Mouse (Mus musculus) bone marrow, adult 2 months (tissue): ENCODE measurements around the gene Foxp4. TPM values are rescaled to one million over a fixed set of nuclear protein-coding genes. Genes with fewer than 3 reads are reported as not detected.

Experiments
- H3K27ac ChIP-seq: fragments of 200-500 bp; 2 replicates; pipeline ENCODE4 v1.5.1; 2012; ENCODE audit warnings: low read depth, mild to moderate bottlenecking, control low read depth, inconsistent platforms, low read length; ENCODE audit not compliant: control insufficient read depth, poor library complexity, insufficient read depth
- H3K4me1 ChIP-seq: fragments of 200-500 bp; 2 replicates; pipeline ENCODE4 v1.6.1; 2011; ENCODE audit warnings: low read length; ENCODE audit not compliant: control insufficient read depth, insufficient read depth
- H3K4me3 ChIP-seq: fragments of 200-500 bp; replicated peaks from 2 replicates; pipeline ENCODE3; 2011; ENCODE audit warnings: mild to moderate bottlenecking, low read depth, low read length, control low read depth; ENCODE audit not compliant: control insufficient read depth
- CTCF ChIP-seq: fragments of 200-500 bp; IDR thresholded peaks from 2 replicates; pipeline ENCODE4 v1.5.1; 2011; ENCODE audit warnings: low read length, control low read depth; ENCODE audit not compliant: control insufficient read depth, insufficient read depth
- POLR2A ChIP-seq: fragments of 200-500 bp; IDR thresholded peaks from 2 replicates; pipeline ENCODE4 v1.6.1; 2011; ENCODE audit warnings: low read depth, mild to moderate bottlenecking, control low read depth, low read length, borderline replicate concordance; ENCODE audit not compliant: control insufficient read depth
- WGBS: fragments of 180-500 bp; shearing (Covaris S2); methylation state at CpG from one replicate; pipeline ENCODE4 v1.1.7; 2018; 5-methylcytosine and 5-hydroxymethylcytosine counted together
- polyA plus RNA-seq: library from polyadenylated mRNA; stranded (reverse); fragments of >200 nt; gene quantifications from 2 replicates; pipeline ENCODE4 v1.2.4, GENCODE M21; 2011; ENCODE audit warnings: low replicate concordance; ENCODE audit not compliant: missing spikeins, insufficient read depth, insufficient read length

Foxp4 gene
- polyA plus RNA-seq, 1 experiment = 14.6 TPM

DNA sequence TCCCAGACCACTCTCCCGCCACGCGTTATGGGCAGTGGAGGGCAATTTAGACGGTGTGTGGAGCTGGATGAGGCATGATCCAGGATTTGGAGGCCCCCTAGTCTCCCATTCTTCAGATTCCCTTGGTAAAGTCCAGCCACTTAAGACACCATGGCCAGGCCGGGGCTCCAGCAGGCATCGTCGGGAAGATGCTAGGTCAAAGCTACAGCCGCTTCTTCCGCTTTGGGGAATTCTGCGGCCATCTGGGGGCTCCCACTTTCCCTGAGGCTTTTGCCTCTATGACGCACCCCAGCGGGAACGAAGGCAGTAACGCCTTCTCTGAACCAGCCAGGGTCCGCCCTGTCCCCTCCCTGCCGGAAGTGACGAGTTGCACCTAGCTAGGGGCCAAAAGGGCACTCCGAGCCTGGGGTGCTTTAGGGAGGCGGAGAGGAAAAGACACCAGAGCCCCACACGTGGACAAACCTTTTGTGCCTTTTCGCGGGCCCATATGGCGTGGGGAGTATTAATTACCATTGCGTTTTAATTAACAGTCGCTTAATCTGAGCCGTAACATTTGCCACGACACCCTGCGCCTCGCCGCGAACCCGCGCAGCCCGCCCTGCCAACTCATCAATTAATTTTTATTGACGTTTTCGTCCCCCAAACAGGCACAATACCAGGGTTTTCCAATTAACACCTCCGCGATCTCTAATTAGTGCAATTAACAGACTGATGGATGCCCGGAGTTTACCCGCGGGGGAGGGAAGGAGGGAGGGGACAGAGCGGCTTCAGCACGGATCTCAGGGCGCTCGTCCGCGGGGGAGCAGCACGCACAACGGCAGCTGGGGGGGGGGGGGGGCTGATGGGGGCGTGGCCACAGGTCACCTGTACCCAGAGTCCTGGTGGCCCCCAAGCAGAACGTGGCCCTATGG is 15.1 kb downstream of the Foxp4 start:
- Histone ChIP-seq H3K4me3 (peak overlapping the region; percentile 56), H3K4me1 (no peaks in the 10 kb centered on the region), H3K27ac (no peak overlapping the region)
- WGBS = 12% methylated on average over 50 of the region's 51 CpGs
- no peak for TF ChIP-seq CTCF
- peak; percentile 31; the same call in 1 of the 2 replicates for TF ChIP-seq POLR2A

DNA sequence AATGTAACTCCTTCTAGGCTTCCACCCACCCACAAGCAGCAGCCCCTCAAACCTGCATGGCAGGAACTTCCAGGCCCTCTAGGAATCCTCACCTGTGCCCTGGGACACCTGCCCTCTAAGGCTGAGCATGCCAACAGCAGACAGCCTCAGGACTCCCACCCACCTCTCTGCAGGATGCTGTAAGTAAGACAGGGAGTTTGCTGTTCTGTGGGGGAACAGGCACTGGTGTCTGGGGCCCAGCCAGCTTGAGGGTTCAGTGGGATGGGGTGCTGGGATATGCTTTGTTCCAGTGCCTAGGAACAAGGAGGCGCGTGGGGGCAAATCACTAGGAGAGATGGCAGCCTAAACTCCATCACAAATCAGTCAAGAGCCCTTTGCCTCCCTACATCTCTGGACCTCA is 16.4 kb downstream of the Foxp4 start:
- Histone ChIP-seq H3K4me3 (no peak overlapping the region), H3K27ac (no peak overlapping the region), H3K4me1 (no peaks in the 10 kb centered on the region)
- TF ChIP-seq CTCF (no peak), POLR2A (no peak)
- 96% methylated on average over 2 of the region's 2 CpGs for WGBS

DNA sequence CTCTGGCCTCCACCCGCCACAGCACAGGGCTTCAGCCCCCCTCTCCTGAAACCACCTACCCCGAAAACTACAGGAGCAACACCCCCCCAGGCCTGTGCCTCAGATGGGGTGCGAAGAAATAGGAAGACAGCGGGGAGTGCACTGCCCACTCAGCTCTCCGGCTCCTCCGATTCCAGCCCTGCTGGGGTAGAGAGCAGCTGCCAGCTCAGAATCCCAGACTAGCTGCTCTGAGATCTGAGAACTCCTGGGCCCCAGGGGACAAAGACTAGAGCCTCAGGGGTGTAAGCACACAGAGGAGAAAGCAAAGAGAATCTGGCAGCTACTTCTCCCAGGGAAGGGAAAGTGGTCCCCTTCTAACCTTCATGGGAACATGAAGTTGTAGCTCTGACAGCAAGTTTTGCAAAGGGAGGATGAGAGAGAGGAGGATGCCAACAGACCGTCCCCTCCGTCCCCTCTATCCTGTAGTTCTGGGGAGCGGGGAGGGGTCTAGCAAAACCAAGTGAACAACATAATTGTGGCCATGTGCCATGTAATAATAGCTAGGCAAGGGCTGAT is 17.0 kb downstream of the Foxp4 start:
- TF ChIP-seq CTCF (no peak), POLR2A (no peak)
- Histone ChIP-seq H3K27ac (no peak overlapping the region), H3K4me1 (no peaks in the 10 kb centered on the region), H3K4me3 (no peak overlapping the region)
- 85% methylated on average over 9 of the region's 9 CpGs for WGBS

DNA sequence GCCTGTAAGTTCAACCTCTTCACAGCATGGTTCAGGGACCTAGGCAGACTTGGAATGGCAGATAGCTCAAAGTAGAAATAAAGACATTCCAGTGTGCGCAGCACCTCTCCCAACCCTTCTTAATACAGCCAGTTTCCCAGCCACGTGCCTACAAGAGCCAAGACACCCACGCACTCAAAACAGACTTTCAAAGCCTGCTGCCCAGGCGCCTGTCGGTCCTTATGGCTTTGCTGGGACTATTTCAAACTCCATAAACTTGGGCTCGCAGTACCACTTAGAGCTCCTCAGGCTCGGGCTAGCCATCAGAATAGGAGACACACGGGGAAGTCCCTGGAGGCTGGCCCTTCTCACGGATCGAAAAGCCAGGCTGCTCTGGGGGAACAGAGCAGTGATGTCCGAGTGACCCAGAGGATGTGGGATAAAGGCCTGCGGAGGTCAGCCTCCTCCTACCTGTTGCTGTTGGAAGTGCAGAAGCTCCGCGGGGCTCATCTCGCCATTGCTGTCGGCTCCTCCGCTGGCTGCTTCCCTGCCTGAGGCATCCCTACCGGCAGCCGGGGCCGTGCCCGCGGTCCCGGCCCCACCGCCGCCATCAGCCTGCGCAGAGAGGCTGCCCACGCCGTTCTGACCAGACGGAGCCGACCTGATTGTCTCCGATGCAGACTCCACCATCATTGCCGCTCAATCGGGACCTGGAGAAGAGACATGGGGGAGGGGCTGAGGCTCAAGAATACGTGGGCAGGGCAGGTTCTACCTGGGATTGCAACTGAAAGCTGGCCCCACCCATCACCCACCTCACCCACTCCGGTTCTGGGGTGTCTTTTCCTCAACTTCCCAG is 20.4 kb downstream of the Foxp4 start:
- Histone ChIP-seq H3K4me3 (no peak overlapping the region), H3K27ac (no peak overlapping the region), H3K4me1 (peaks cover 2% of the 10 kb centered on the region)
- no peak for TF ChIP-seq POLR2A
- no peak for TF ChIP-seq CTCF
- WGBS = 88% methylated on average over 35 of the region's 35 CpGs

DNA sequence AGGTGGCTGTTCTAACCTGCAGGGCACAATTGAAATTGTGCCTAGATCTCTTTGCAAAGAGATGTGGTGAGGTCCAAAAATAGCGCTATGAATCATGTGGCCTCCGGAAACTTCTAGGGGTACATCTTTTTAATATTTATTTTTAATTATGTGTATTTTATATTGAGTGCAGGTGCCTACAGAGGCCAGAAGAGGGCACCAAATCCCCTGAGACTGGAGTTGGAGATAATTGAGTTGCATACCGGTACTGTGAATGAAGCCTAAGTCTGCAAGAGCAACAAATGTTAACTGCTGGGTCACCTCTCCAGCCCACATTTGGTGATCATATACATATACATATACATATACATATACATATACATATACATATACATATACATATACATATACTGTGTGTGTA is 22.7 kb downstream of the Foxp4 start:
- TF ChIP-seq POLR2A (no peak), CTCF (0 out of 2 replicates have a peak, but pooled peaks have one; percentile 9)
- 59% methylated on average over 3 of the region's 3 CpGs for whole genome bisulfite sequencing
- H3K4me1 ChIP-seq = peaks cover 3% of the 10 kb centered on the region
- H3K27ac ChIP-seq = no peak overlapping the region
- H3K4me3 ChIP-seq = no peak overlapping the region

DNA sequence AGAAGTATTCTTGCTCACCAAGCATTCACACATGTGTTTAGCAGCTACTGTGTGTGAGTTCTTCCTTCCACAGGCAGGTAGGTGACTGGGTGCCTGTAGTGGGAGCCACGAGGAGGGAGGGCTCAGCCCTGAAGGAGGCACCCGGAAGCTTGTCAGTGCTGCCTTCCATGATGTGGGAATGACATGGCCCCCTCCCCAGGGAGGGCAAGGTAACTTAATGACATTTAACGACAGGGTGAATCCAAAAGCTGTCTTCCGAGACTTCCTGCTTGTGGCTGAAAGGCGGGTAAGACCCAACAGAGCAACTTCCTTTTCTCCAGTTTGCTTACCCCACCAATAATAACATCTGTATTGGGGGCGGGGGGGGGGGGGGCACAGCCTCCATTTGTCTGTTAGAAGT is 23.7 kb downstream of the Foxp4 start:
- H3K4me1 ChIP-seq = peaks cover 3% of the 10 kb centered on the region
- no peak for TF ChIP-seq POLR2A
- TF ChIP-seq CTCF = no peak
- H3K4me3 ChIP-seq = peak overlapping the region; percentile 40
- peak overlapping the region; percentile 76 for H3K27ac ChIP-seq
- 5% methylated on average over 6 of the region's 6 CpGs for WGBS

DNA sequence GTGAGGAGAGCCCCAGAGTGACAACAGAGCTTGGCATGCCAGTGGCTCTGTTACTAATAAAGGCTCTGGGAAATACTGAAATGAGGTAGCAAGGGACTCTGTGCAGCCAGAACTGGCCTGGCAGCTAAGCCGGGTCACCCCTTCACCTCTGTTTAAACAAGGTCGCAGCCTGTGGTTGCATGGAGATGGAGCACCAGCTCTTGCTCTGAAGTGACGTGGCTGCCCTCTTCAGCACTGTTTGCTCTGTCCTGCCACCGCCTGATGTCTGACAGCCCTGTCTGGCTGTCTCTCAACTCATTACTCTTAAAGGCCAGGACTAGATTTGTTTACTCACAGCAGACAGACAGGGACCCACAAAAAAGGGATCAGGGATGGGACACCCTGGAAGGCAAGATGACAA is 25.3 kb downstream of the Foxp4 start:
- 86% methylated on average over 4 of the region's 4 CpGs for WGBS
- H3K4me3 ChIP-seq = no peak overlapping the region
- TF ChIP-seq POLR2A (no peak), CTCF (no peak)
- peaks cover 3% of the 10 kb centered on the region for H3K4me1 ChIP-seq
- no peak overlapping the region for H3K27ac ChIP-seq

DNA sequence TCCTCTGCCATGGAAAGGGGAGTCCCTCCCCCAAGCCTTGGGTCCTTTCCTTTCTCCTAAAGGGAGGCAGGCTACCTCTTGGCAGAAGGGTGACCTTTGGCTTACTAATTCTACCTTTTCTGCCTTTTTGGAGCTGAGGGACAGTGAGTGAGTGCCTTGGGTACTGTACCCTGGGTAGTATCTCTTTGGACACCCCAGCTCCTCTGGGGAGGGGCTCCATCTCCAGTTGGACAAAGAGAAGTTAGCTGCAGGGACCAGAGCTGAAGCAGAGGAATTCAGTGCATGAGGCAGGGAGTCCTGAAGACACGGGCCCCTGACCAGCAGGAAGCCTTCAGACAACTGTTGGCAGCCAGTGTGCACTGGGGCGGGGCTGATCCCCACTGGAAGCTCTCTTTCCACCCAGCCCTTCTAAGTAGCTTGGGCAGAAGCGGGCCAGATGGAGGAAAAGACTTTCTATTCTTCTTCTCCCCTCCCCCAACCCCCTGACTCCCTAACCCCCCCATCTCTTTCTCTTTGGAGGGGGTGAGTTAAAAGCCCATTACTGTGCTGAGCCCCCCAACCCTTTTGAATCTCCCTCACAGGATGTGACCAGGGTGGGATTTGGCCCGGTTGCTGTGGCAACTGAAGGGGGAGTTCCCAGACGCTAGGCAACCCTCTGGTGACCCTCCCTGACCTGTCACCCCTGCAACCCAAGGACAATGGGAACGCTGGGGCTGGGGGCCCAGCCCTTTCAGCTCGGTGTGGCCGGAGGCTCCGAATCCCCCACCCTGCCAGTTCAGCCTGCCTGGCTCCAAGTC is 26.3 kb downstream of the Foxp4 start:
- TF ChIP-seq POLR2A = no peak
- peaks cover 3% of the 10 kb centered on the region for H3K4me1 ChIP-seq
- WGBS = 70% methylated on average over 9 of the region's 9 CpGs

More for the DNA sequence above, 26.3 kb downstream of the Foxp4 start:
- no peak overlapping the region for H3K4me3 ChIP-seq
- H3K27ac ChIP-seq = no peak overlapping the region
